Mouse (Mus musculus) kidney, adult 9 months (tissue): Measurements from ENCODE around the gene Dvl2.
"Not testable (repeated sequence)": the region's sequence is repeated elsewhere in the genome, so short reads cannot be mapped to it uniquely, and the experiment has no call there.

Source experiments
- DNase-seq: peaks from one replicate; pipeline ENCODE4 v3.0.0; 2022

Gene Dvl2

GRCm38 (mm10) chr11:70000396-70000898 lies at the start of gene Dvl2:
Dvl2 (plus strand) TSS chr11:70000595.
- peak; percentile 95 for DNase-seq

GRCm38 (mm10) chr11:69950807-69951459 lies 49.5 kb upstream of the Dvl2 start:
- DNase-seq = no peak

GRCm38 (mm10) chr11:69952274-69952673 lies 48.1 kb upstream of the Dvl2 start:
- no peak for DNase-seq

- DNase-seq = no peak
Observed at GRCm38 (mm10) chr11:69953267-69953915, 47.0 kb upstream of the Dvl2 start.

- DNase-seq = not testable (repeated sequence)
Observed at GRCm38 (mm10) chr11:69955618-69956017, 44.8 kb upstream of the Dvl2 start.

- DNase-seq = no peak
Observed at GRCm38 (mm10) chr11:69956218-69956617, 44.2 kb upstream of the Dvl2 start.

GRCm38 (mm10) chr11:69960616-69961015 lies 39.8 kb upstream of the Dvl2 start:
- DNase-seq = no peak

- no peak for DNase-seq
Observed at GRCm38 (mm10) chr11:69961841-69962240, 38.6 kb upstream of the Dvl2 start.

GRCm38 (mm10) chr11:69964650-69965270 lies 35.6 kb upstream of the Dvl2 start, which contains the start of gene Cldn7:
Cldn7 (plus strand) TSS chr11:69964779.
- DNase-seq = no peak

GRCm38 (mm10) chr11:69965271-69966005 lies 35.0 kb upstream of the Dvl2 start:
- peak; percentile 72 for DNase-seq

GRCm38 (mm10) chr11:69966006-69966859 lies 34.2 kb upstream of the Dvl2 start:
- DNase-seq = no peak

- DNase-seq = no peak
Observed at GRCm38 (mm10) chr11:69966860-69967517, 33.4 kb upstream of the Dvl2 start.

GRCm38 (mm10) chr11:69968793-69969192 lies 31.6 kb upstream of the Dvl2 start:
- no peak for DNase-seq

- no peak for DNase-seq
Observed at GRCm38 (mm10) chr11:69970222-69970621, 30.2 kb upstream of the Dvl2 start.

- no peak for DNase-seq
Observed at GRCm38 (mm10) chr11:69970775-69971174, 29.6 kb upstream of the Dvl2 start.

GRCm38 (mm10) chr11:69974907-69975306 lies 25.5 kb upstream of the Dvl2 start:
- DNase-seq = no peak

GRCm38 (mm10) chr11:69976271-69976670 lies 24.1 kb upstream of the Dvl2 start:
- DNase-seq = no peak

- DNase-seq = no peak
Observed at GRCm38 (mm10) chr11:69979827-69980195, 20.6 kb upstream of the Dvl2 start.

- DNase-seq = peak; percentile 100
Observed at GRCm38 (mm10) chr11:69980196-69981140, 19.9 kb upstream of the Dvl2 start.

- DNase-seq = no peak
Observed at GRCm38 (mm10) chr11:69981141-69981762, 19.1 kb upstream of the Dvl2 start, which contains the start of gene Ctdnep1. Ctdnep1 (plus strand) TSS chr11:69981156.
